Mouse (Mus musculus): ENCODE data around the gene Slc39a11. TPM values are rescaled to one million over a fixed set of nuclear protein-coding genes. Genes with fewer than 3 reads are reported as not detected.

The Slc39a11 gene
- total and polyA plus RNA-seq, 3 experiments: 43.2 to 54.4 (median 51.0) TPM

DNA sequence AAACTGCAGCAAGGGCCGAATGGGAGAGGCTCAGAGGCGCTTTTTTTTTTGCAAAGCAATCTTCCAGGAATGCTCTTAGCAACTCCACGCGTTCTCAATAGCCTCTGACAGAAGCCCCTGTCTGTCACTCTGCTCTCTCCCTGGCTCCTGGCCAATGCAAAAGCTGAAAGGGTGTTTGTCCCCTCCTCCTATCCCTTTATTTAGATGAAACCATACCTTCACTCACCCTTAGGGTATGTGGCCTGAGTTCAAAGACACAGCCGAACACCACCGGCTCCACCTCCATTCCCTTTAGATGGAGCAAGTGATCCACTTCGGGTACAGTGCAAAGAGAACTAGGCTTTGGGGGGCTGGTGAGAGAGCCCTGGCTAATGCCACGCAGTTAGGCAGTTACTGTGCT, 387.8 kb downstream of the Slc39a11 start:
- H3K4me1 ChIP-seq (ENCODE audit: control insufficient read depth in 1 of 2, insufficient read depth in 2 of 2): 0 out of 4 replicates have a peak, but pooled peaks cover 0 to 2% of the 10 kb centered on the region in 2 experiments
- H3K4me3 ChIP-seq (replicated peaks in 1 of 3; ENCODE audit: low read depth in 2 of 3, low read length in 2 of 3, poor library complexity in 1 of 3): no peak overlapping the region
- dilution Hi-C loops (cut with MboI; ENCODE audit: extremely low pct_ligation_motif_present, extremely low pct_unique_long_range_greater_than_20kb, low sequenced_read_pairs) (no loop called here), in situ Hi-C loops (cut with MboI; ENCODE audit: low pct_ligation_motif_present, low pct_unique_long_range_greater_than_20kb, low sequenced_read_pairs) (no loop called here)
- TF ChIP-seq E2F4 (IDR thresholded peaks at IDR 0.05; ENCODE audit: insufficient replicate concordance, low read depth, low read length) (no peak), ETS1 (conservative IDR thresholded peaks at IDR 0.05; ENCODE audit: low read depth, low read length) (no peak), ZNF384 (IDR thresholded peaks at IDR 0.05; ENCODE audit: low read depth, low read length) (no peak)
- H3K27me3 ChIP-seq (replicated peaks): no peaks in the 10 kb centered on the region
- no peaks in the 10 kb centered on the region for H3K79me2 ChIP-seq (replicated peaks; ENCODE audit: control insufficient read depth, extremely low read depth, insufficient read depth, poor library complexity, severe bottlenecking)
- no peak overlapping the region for H3K4me2 ChIP-seq (ENCODE audit: insufficient read depth, low read depth, poor library complexity, severe bottlenecking)
- no peak for DNase-seq (ENCODE audit: extremely low read depth)
- no peak overlapping the region for H3K9ac ChIP-seq (ENCODE audit: insufficient read depth, low read depth)
- no peak overlapping the region for H3K27ac ChIP-seq (ENCODE audit: insufficient read depth, low read depth)
- no peaks in the 10 kb centered on the region for H3K9me3 ChIP-seq (replicated peaks; ENCODE audit: low read length)
- peaks cover 0 to 18% of the 10 kb centered on the region in 2 experiments for H3K36me3 ChIP-seq (replicated peaks in 1 of 2; ENCODE audit: control insufficient read depth in 1 of 2, insufficient read depth in 1 of 2, low read length in 1 of 2)

DNA sequence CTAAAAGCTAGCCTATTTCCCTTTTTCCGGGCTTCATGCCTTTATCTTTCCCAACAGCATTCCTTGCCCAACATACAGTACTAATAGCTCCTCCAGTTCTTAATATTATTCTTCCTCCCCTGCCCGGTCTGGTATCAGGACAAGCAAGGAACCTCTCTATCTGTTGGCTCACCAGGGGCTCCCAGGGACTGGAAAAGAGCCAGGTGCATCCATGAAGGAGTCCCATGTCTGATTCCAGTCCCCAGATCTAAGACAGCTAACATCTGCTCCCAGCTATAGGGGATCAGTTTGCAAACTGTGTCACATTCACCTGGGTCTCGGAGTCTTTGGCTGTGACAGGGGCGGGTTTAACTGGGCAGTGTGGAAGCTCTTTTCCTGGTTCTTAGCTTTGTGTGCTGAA, 388.5 kb downstream of the Slc39a11 start:
- Histone ChIP-seq H3K9me3 (replicated peaks; ENCODE audit: low read length) (no peaks in the 10 kb centered on the region), H3K4me2 (ENCODE audit: insufficient read depth, low read depth, poor library complexity, severe bottlenecking) (no peak overlapping the region), H3K9ac (ENCODE audit: insufficient read depth, low read depth) (no peak overlapping the region), H3K27ac (ENCODE audit: insufficient read depth, low read depth) (no peak overlapping the region), H3K4me3 (replicated peaks in 1 of 3; ENCODE audit: low read depth in 2 of 3, low read length in 2 of 3, poor library complexity in 1 of 3) (no peak overlapping the region), H3K4me1 (ENCODE audit: control insufficient read depth in 1 of 2, insufficient read depth in 2 of 2) (no peaks in the 10 kb centered on the region), H3K36me3 (replicated peaks in 1 of 2; ENCODE audit: control insufficient read depth in 1 of 2, insufficient read depth in 1 of 2, low read length in 1 of 2) (peaks cover 0 to 16% of the 10 kb centered on the region in 2 experiments), H3K27me3 (replicated peaks) (no peaks in the 10 kb centered on the region), H3K79me2 (replicated peaks; ENCODE audit: control insufficient read depth, extremely low read depth, insufficient read depth, poor library complexity, severe bottlenecking) (no peaks in the 10 kb centered on the region)
- no peak for DNase-seq (ENCODE audit: extremely low read depth)
- in situ Hi-C loops (cut with MboI; ENCODE audit: low pct_ligation_motif_present, low pct_unique_long_range_greater_than_20kb, low sequenced_read_pairs): no loop called here
- dilution Hi-C loops (cut with MboI; ENCODE audit: extremely low pct_ligation_motif_present, extremely low pct_unique_long_range_greater_than_20kb, low sequenced_read_pairs): no loop called here
- TF ChIP-seq CTCF (conservative IDR thresholded peaks at IDR 0.05 in 1 of 2, IDR thresholded peaks at IDR 0.05 in 1 of 2; ENCODE audit: low read depth in 2 of 2, low read length in 2 of 2) (no peak), UBTF (IDR thresholded peaks at IDR 0.05; ENCODE audit: low read depth, low read length) (no peak), CHD2 (IDR thresholded peaks at IDR 0.05; ENCODE audit: low read length) (no peak), POLR2A (IDR thresholded peaks at IDR 0.05; ENCODE audit: low read depth, low read length) (no peak)

DNA sequence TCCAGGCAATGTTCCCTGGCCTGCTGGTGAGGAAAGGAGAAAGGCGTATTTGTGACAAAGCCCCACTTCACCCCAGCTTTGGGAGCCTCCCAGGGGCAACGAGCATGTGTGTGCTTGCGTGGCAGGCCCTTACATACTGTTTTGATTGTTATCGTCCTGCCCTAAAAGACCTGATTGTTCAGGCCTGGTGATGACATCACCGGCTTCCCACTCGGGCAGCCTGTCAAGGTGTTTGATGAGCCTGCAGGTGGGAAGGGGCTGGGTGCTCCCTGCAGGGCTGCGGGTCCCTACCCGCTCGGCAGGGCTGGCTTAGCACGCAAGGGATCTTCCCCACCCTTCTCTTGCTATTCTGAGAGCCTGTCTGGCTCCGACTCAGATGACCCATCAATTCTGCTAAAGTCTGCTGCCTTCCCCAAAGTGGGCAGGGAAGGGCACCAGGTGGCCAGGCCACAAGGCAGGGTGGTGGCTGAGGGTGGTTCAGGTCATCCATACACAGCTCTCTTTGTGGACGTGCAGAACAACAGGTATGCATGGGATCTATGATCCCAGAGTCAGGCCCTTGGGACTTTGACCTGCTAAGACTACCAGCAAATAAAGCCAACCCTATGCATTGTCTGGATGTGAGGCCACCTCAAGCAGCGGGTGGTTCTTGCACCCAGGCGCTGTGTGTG, 390.0 kb downstream of the Slc39a11 start:
- Histone ChIP-seq H3K27ac (ENCODE audit: insufficient read depth, low read depth) (no peak overlapping the region), H3K9me3 (replicated peaks; ENCODE audit: low read length) (no peaks in the 10 kb centered on the region), H3K9ac (ENCODE audit: insufficient read depth, low read depth) (no peak overlapping the region), H3K4me1 (ENCODE audit: control insufficient read depth in 1 of 2, insufficient read depth in 2 of 2) (peaks cover 0 to 12% of the 10 kb centered on the region in 2 experiments; a peak in 2 of 4 replicates), H3K36me3 (replicated peaks in 1 of 2; ENCODE audit: control insufficient read depth in 1 of 2, insufficient read depth in 1 of 2, low read length in 1 of 2) (peaks cover 0 to 16% of the 10 kb centered on the region in 2 experiments), H3K4me3 (replicated peaks in 1 of 3; ENCODE audit: low read depth in 2 of 3, low read length in 2 of 3, poor library complexity in 1 of 3) (no peak overlapping the region), H3K4me2 (ENCODE audit: insufficient read depth, low read depth, poor library complexity, severe bottlenecking) (no peak overlapping the region), H3K27me3 (replicated peaks) (no peaks in the 10 kb centered on the region), H3K79me2 (replicated peaks; ENCODE audit: control insufficient read depth, extremely low read depth, insufficient read depth, poor library complexity, severe bottlenecking) (no peaks in the 10 kb centered on the region)
- no peak for DNase-seq (ENCODE audit: extremely low read depth)
- TF ChIP-seq ZC3H11A (IDR thresholded peaks at IDR 0.05; ENCODE audit: low read depth, low read length) (no peak), HCFC1 (IDR thresholded peaks at IDR 0.05; ENCODE audit: low read depth, low read length) (no peak), BHLHE40 (IDR thresholded peaks at IDR 0.05; ENCODE audit: low read depth, low read length) (no peak), JUN (IDR thresholded peaks at IDR 0.05; ENCODE audit: insufficient read depth, low read depth, low read length) (no peak), IRF4 (IDR thresholded peaks at IDR 0.05; ENCODE audit: low read depth, low read length) (no peak), MYC (IDR thresholded peaks at IDR 0.05; ENCODE audit: low read depth, low read length) (no peak), USF1 (IDR thresholded peaks at IDR 0.05; ENCODE audit: low read depth, low read length) (no peak), ZMIZ1 (IDR thresholded peaks at IDR 0.05; ENCODE audit: low read depth, low read length) (no peak), NRF1 (IDR thresholded peaks at IDR 0.05; ENCODE audit: low read depth, low read length) (no peak), ZNF384 (IDR thresholded peaks at IDR 0.05; ENCODE audit: low read depth, low read length) (no peak), RAD21 (IDR thresholded peaks at IDR 0.05; ENCODE audit: low read depth, low read length) (no peak), GABPA (IDR thresholded peaks at IDR 0.05; ENCODE audit: insufficient replicate concordance, low read depth, low read length) (no peak), CHD2 (IDR thresholded peaks at IDR 0.05; ENCODE audit: low read length) (no peak)
- dilution Hi-C loops (cut with MboI; ENCODE audit: extremely low pct_ligation_motif_present, extremely low pct_unique_long_range_greater_than_20kb, low sequenced_read_pairs) (no loop called here), in situ Hi-C loops (cut with MboI; ENCODE audit: low pct_ligation_motif_present, low pct_unique_long_range_greater_than_20kb, low sequenced_read_pairs) (no loop called here)

Data from CH12.LX (cell line).